Mouse (Mus musculus) kidney, postnatal 0 days (tissue): ENCODE measurements around the gene Yif1b. TPM values are rescaled to one million over a fixed set of nuclear protein-coding genes. Genes with fewer than 3 reads are reported as not detected.
A peak's percentile ranks its signal among the peaks of the same experiment; 100 is the strongest.
"Not testable (repeated sequence)": the region's sequence is repeated elsewhere in the genome, so short reads cannot be mapped to it uniquely, and the experiment has no call there.

Experiments
- ATAC-seq: fragments of 200-750 bp; cut with Nextera tagmentation; replicated peaks from 2 replicates; pipeline ENCODE4 v1.8.0; 2017; ENCODE audit warnings: low read depth, moderate number of reproducible peaks, moderate TSS enrichment, moderate library complexity; ENCODE audit not compliant: low FRiP score
- DNase-seq: peaks from one replicate; pipeline ENCODE4 v3.0.0-alpha.2; 2016; ENCODE audit warnings: low spot score
- H3K27ac ChIP-seq: fragments of 300-500 bp; sonication (generic); 2 replicates; pipeline ENCODE4 v1.5.1; 2014; ENCODE audit warnings: mild to moderate bottlenecking
- H3K27me3 ChIP-seq: fragments of 300-500 bp; sonication (generic); 2 replicates; pipeline ENCODE4 v1.6.1; 2014; ENCODE audit warnings: low read length, mixed read lengths; ENCODE audit not compliant: insufficient read depth
- H3K36me3 ChIP-seq: fragments of 300-500 bp; sonication (generic); 2 replicates; pipeline ENCODE4 v1.6.1; 2014; ENCODE audit warnings: low read length, mixed read lengths; ENCODE audit not compliant: insufficient read depth
- H3K4me1 ChIP-seq: fragments of 300-500 bp; sonication (generic); replicated peaks from 2 replicates; pipeline ENCODE4 v1.6.1; 2014; ENCODE audit warnings: antibody characterized with exemption, low read length, mixed read lengths; ENCODE audit not compliant: insufficient read depth
- H3K4me2 ChIP-seq: fragments of 300-500 bp; sonication (generic); 2 replicates; pipeline ENCODE4 v1.6.1; 2014; ENCODE audit warnings: mild to moderate bottlenecking, low read length, moderate library complexity, mixed read lengths
- H3K4me3 ChIP-seq: fragments of 300-500 bp; sonication (generic); replicated peaks from 2 replicates; pipeline ENCODE4 v1.5.1; 2014; ENCODE audit warnings: low read depth, low read length
- H3K9ac ChIP-seq: fragments of 300-500 bp; sonication (generic); 2 replicates; pipeline ENCODE4 v1.6.1; 2014; ENCODE audit warnings: low read depth, low read length
- H3K9me3 ChIP-seq: fragments of 300-500 bp; sonication (generic); replicated peaks from 2 replicates; pipeline ENCODE4 v1.6.1; 2016; ENCODE audit warnings: low read length, inconsistent platforms, mixed read lengths
- CTCF ChIP-seq: IDR thresholded peaks from 2 replicates; pipeline ENCODE4 v1.5.1; 2016; ENCODE audit warnings: antibody characterized with exemption, low read depth, mild to moderate bottlenecking, moderate library complexity
- WGBS: fragments of 180-500 bp; shearing (Covaris S2); extraction: QIAGEN DNeasy Blood & Tissue Kit; methylation state at CpG from one replicate; pipeline ENCODE4 v1.1.7; 2014; 5-methylcytosine and 5-hydroxymethylcytosine counted together
- polyA plus RNA-seq: library from polyadenylated mRNA; unstranded; fragments of >200 nt; fragmentation: Nextera tagmentation; extraction: Ambion mirVana; gene quantifications from 2 replicates; pipeline ENCODE4 v1.2.1, GENCODE M21; 2015

Yif1b gene
- polyA plus RNA-seq, 1 experiment from 2014 or later: 121 TPM

GRCm38 (mm10) chr7:29230560-29230959 is 7.6 kb upstream of the Yif1b start:
- Histone ChIP-seq H3K4me1 (peaks cover 4% of the 10 kb centered on the region; the same call in 1 of the 2 replicates), H3K9me3 (no peaks in the 10 kb centered on the region), H3K4me2 (no peak overlapping the region), H3K27ac (no peak overlapping the region), H3K27me3 (0 out of 2 replicates have a peak, but pooled peaks cover 3% of the 10 kb centered on the region), H3K9ac (no peak overlapping the region), H3K36me3 (no peaks in the 10 kb centered on the region), H3K4me3 (no peak overlapping the region)
- no peak for ATAC-seq
- 34% methylated on average over 3 of the region's 3 CpGs for WGBS
- no peak for TF ChIP-seq CTCF
- DNase-seq: no peak

GRCm38 (mm10) chr7:29231517-29231916 is 6.6 kb upstream of the Yif1b start:
- no peak overlapping the region for H3K9ac ChIP-seq
- no peak for DNase-seq
- WGBS: 74% methylated on average over 3 of the region's 3 CpGs
- 0 out of 2 replicates have a peak, but pooled peaks cover 3% of the 10 kb centered on the region for H3K27me3 ChIP-seq
- ATAC-seq: no peak
- peak overlapping the region; percentile 95 for H3K4me2 ChIP-seq
- H3K9me3 ChIP-seq: no peaks in the 10 kb centered on the region
- H3K4me3 ChIP-seq: peak overlapping the region; percentile 53; the same call in 1 of the 2 replicates
- TF ChIP-seq CTCF: no peak
- peaks cover 4% of the 10 kb centered on the region; the same call in 1 of the 2 replicates for H3K4me1 ChIP-seq
- no peak overlapping the region for H3K27ac ChIP-seq
- no peaks in the 10 kb centered on the region for H3K36me3 ChIP-seq

GRCm38 (mm10) chr7:29232247-29233013 is 5.7 kb upstream of the Yif1b start, which contains the start of gene Kcnk6:
Gene Kcnk6 (minus strand): TSS chr7:29232515.
- peak within 1 kb of the TSS; percentile 19; the same call in 1 of the 2 replicates for H3K27ac ChIP-seq
- H3K4me3 ChIP-seq: peak within 1 kb of the TSS; percentile 53
- 0 out of 2 replicates have a peak, but pooled peaks cover 3% of the 10 kb centered on the region for H3K27me3 ChIP-seq
- no peak for TF ChIP-seq CTCF
- ATAC-seq (peak; percentile 31; the same call in 1 of the 2 replicates), DNase-seq (no peak)
- H3K9me3 ChIP-seq: no peaks in the 10 kb centered on the region
- peak within 1 kb of the TSS; percentile 95 for H3K4me2 ChIP-seq
- H3K9ac ChIP-seq: peak within 1 kb of the TSS; percentile 68
- H3K4me1 ChIP-seq: peaks cover 4% of the 10 kb centered on the region; the same call in 1 of the 2 replicates
- no peaks in the 10 kb centered on the region for H3K36me3 ChIP-seq
- 2% methylated on average over 55 of the region's 62 CpGs for WGBS

GRCm38 (mm10) chr7:29233745-29234144 is 4.4 kb upstream of the Yif1b start:
- 65% methylated on average over 6 of the region's 6 CpGs for WGBS
- TF ChIP-seq CTCF: no peak
- H3K9ac ChIP-seq: no peak overlapping the region
- ATAC-seq: no peak
- no peak for DNase-seq
- H3K36me3 ChIP-seq: no peaks in the 10 kb centered on the region
- H3K4me1 ChIP-seq: peaks cover 4% of the 10 kb centered on the region; the same call in 1 of the 2 replicates
- no peak overlapping the region for H3K4me2 ChIP-seq
- no peaks in the 10 kb centered on the region for H3K9me3 ChIP-seq
- peak overlapping the region; percentile 1; the same call in 1 of the 2 replicates for H3K27ac ChIP-seq
- no peak overlapping the region for H3K4me3 ChIP-seq
- H3K27me3 ChIP-seq: 0 out of 2 replicates have a peak, but pooled peaks cover 3% of the 10 kb centered on the region

- Histone ChIP-seq H3K9ac (no peak overlapping the region), H3K9me3 (no peaks in the 10 kb centered on the region), H3K27me3 (0 out of 2 replicates have a peak, but pooled peaks cover 3% of the 10 kb centered on the region), H3K4me3 (no peak overlapping the region), H3K4me1 (peaks cover 4% of the 10 kb centered on the region; the same call in 1 of the 2 replicates), H3K36me3 (no peaks in the 10 kb centered on the region), H3K4me2 (no peak overlapping the region), H3K27ac (no peak overlapping the region)
- ATAC-seq (no peak), DNase-seq (no peak)
- WGBS: 78% methylated on average over 5 of the region's 5 CpGs
- peak; percentile 45; the same call in 1 of the 2 replicates for TF ChIP-seq CTCF
These were observed 3.5 kb upstream of the Yif1b start for GRCm38 (mm10) chr7:29234661-29235060.

- no peak overlapping the region for H3K9ac ChIP-seq
- TF ChIP-seq CTCF: no peak
- H3K4me2 ChIP-seq: no peak overlapping the region
- H3K36me3 ChIP-seq: no peaks in the 10 kb centered on the region
- no peak for ATAC-seq
- H3K4me3 ChIP-seq: no peak overlapping the region
- H3K27me3 ChIP-seq: 0 out of 2 replicates have a peak, but pooled peaks cover 1% of the 10 kb centered on the region
- H3K27ac ChIP-seq: no peak overlapping the region
- H3K4me1 ChIP-seq: peaks cover 4% of the 10 kb centered on the region; the same call in 1 of the 2 replicates
- 75% methylated on average over 4 of the region's 4 CpGs for WGBS
- H3K9me3 ChIP-seq: no peaks in the 10 kb centered on the region
- no peak for DNase-seq
These were observed 1.5 kb upstream of the Yif1b start for GRCm38 (mm10) chr7:29236593-29236992.

- 0 out of 2 replicates have a peak overlapping the region, but pooled peaks have one; percentile 10 for H3K4me3 ChIP-seq
- H3K4me2 ChIP-seq: peak overlapping the region; percentile 48
- ATAC-seq: peak; percentile 1; the same call in 1 of the 2 replicates
- H3K27ac ChIP-seq: peak overlapping the region; percentile 87
- whole genome bisulfite sequencing: 25% methylated on average over 6 of the region's 6 CpGs
- not testable (repeated sequence) for H3K9ac ChIP-seq, H3K36me3 ChIP-seq, DNase-seq, H3K4me1 ChIP-seq, H3K27me3 ChIP-seq, H3K9me3 ChIP-seq
These were observed 533 bp upstream of the Yif1b start for GRCm38 (mm10) chr7:29237596-29237995.
